Mouse (Mus musculus): ENCODE results near the gene Acss1.

DNA sequence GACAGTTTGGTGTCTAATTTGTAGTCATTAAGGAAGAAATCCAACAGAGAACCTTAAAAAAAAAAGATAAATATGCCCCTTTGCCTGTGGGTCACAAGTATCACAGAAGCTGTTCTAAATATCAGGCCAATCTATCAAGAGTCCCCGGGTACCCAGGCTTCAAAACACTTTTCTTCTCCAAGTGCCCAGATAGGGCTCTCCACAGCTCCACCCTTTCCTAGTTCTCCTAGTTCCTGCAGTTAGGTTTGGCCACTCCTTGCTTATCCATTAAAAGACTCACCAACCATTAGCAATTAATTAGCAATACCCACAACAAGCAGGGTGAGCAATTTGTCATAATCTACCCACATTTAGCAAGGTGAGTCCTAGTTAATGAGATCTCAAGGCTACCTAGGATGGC is 61.2 kb downstream of the Acss1 start:
- TF ChIP-seq GATA1 (IDR thresholded peaks at IDR 0.05; ENCODE audit: borderline replicate concordance, low read length), result no peak
- TF ChIP-seq CTCF (IDR thresholded peaks at IDR 0.05; ENCODE audit: low read depth, low read length), result no peak
- no peak for TF ChIP-seq POLR2AphosphoS5 (IDR thresholded peaks at IDR 0.05; ENCODE audit: insufficient replicate concordance, low read depth, low read length)
- no peak for TF ChIP-seq TAL1 (conservative IDR thresholded peaks at IDR 0.05; ENCODE audit: low read depth, low read length)
